Mouse (Mus musculus) liver, postnatal 0 days (tissue): Measurements from ENCODE around the gene Myl4. TPM values are rescaled to one million over a fixed set of nuclear protein-coding genes. Genes with fewer than 3 reads are reported as not detected.
"Not testable (repeated sequence)": the region's sequence is repeated elsewhere in the genome, so short reads cannot be mapped to it uniquely, and the experiment has no call there.

Experiments used
- ATAC-seq: fragments of 200-750 bp; cut with Nextera tagmentation; 2 replicates; pipeline ENCODE4 v1.8.0; 2017; ENCODE audit warnings: mild to moderate bottlenecking, moderate library complexity
- DNase-seq: peaks from one replicate; pipeline ENCODE4 v3.0.0-alpha.2; 2016
- H3K27ac ChIP-seq: fragments of 300-500 bp; sonication (generic); 2 replicates; pipeline ENCODE4 v1.5.1; 2014; ENCODE audit warnings: antibody characterized with exemption, moderate library complexity, mild to moderate bottlenecking, low read depth
- H3K27me3 ChIP-seq: fragments of 300-500 bp; sonication (generic); 2 replicates; pipeline ENCODE4 v1.6.1; 2014; ENCODE audit warnings: low read length, control low read depth, mixed read lengths; ENCODE audit not compliant: insufficient read depth
- H3K36me3 ChIP-seq: fragments of 300-500 bp; sonication (generic); replicated peaks from 2 replicates; pipeline ENCODE4 v1.6.1; 2014; ENCODE audit warnings: mild to moderate bottlenecking, control low read depth, low read length, moderate library complexity, mixed read lengths; ENCODE audit not compliant: insufficient read depth
- H3K4me1 ChIP-seq: fragments of 300-500 bp; sonication (generic); 2 replicates; pipeline ENCODE4 v1.6.1; 2014; ENCODE audit warnings: antibody characterized with exemption, mild to moderate bottlenecking, control low read depth; ENCODE audit not compliant: insufficient read depth
- H3K4me2 ChIP-seq: fragments of 300-500 bp; sonication (generic); 2 replicates; pipeline ENCODE4 v1.6.1; 2014; ENCODE audit warnings: low read depth, mild to moderate bottlenecking, low read length, moderate library complexity, mixed read lengths
- H3K4me3 ChIP-seq: fragments of 300-500 bp; sonication (generic); 2 replicates; pipeline ENCODE4 v1.5.1; 2014; ENCODE audit warnings: low read depth, low read length
- H3K9ac ChIP-seq: fragments of 300-500 bp; sonication (generic); replicated peaks from 2 replicates; pipeline ENCODE4 v1.6.1; 2014; ENCODE audit warnings: mild to moderate bottlenecking, moderate library complexity
- H3K9me3 ChIP-seq: fragments of 300-500 bp; sonication (generic); 2 replicates; pipeline ENCODE4 v1.6.1; 2016; ENCODE audit warnings: mild to moderate bottlenecking, control low read depth, low read length, mixed read lengths
- CTCF ChIP-seq: sonication (generic); IDR thresholded peaks from 2 replicates; pipeline ENCODE4 v1.5.1; 2016; ENCODE audit warnings: antibody characterized with exemption, low read depth
- EP300 ChIP-seq: IDR thresholded peaks from 2 replicates; pipeline ENCODE4 v1.6.1; 2016; ENCODE audit warnings: antibody characterized with exemption, low read depth, mild to moderate bottlenecking
- WGBS: fragments of 180-500 bp; shearing (Covaris S2); extraction: QIAGEN DNeasy Blood & Tissue Kit; methylation state at CpG from one replicate; pipeline ENCODE4 v1.1.7; 2014; ENCODE audit not compliant: insufficient replicate concordance; 5-methylcytosine and 5-hydroxymethylcytosine counted together
- polyA plus RNA-seq: library from polyadenylated mRNA; unstranded; fragments of >200 nt; fragmentation: Nextera tagmentation; extraction: Ambion mirVana; gene quantifications from 2 replicates; pipeline ENCODE4 v1.2.1, GENCODE M21; 2015

Gene Myl4
- polyA plus RNA-seq, 1 experiment from 2014 or later = 8.3 TPM

DNA sequence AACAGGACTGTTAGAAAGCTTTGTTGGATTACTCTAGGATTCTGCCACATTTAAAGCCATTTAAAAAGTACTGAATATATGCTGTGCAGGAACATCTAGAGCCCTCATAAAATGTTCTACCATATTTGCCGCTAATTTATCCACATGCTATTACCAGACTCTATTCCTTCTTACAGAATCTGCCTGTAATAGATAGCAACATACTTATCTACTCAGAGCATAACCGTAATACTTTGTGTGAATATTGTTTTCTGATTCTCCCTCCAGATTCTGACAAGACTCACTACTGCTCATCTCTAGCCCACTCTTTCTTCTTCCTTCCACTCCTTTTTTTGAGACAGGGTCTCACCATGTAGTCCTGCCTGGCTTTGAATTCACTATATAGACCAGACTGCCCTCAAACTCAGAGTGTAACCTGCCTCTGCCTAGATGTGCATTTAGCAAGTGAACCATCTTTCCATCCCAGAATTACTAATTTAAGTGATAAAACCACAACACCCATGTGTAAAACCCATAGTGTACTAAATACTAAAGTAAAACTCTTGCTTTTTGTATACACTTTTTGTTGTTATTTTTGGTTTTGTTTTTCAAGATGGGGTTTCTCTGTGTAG, 12.4 kb upstream of the Myl4 start:
- H3K9ac ChIP-seq = no peak overlapping the region
- no peak overlapping the region for H3K27ac ChIP-seq

GRCm38 (mm10) chr11:104539811-104540210, 10.7 kb upstream of the Myl4 start:
- WGBS = 88% methylated on average over 5 of the region's 5 CpGs
- Histone ChIP-seq H3K4me2 (no peak overlapping the region), H3K4me3 (no peak overlapping the region), H3K9ac (no peak overlapping the region), H3K9me3 (no peaks in the 10 kb centered on the region), H3K4me1 (peaks cover 7% of the 10 kb centered on the region), H3K27me3 (no peaks in the 10 kb centered on the region), H3K27ac (no peak overlapping the region), H3K36me3 (peaks cover 17% of the 10 kb centered on the region)
- DNase-seq = no peak
- TF ChIP-seq CTCF = no peak
- no peak for TF ChIP-seq EP300
- ATAC-seq = no peak

More for the DNA sequence above, 12.4 kb upstream of the Myl4 start:
- 56% methylated on average over 2 of the region's 2 CpGs for WGBS
- ATAC-seq (no peak), DNase-seq (no peak)
- Histone ChIP-seq H3K36me3 (peaks cover 33% of the 10 kb centered on the region), H3K9me3 (no peaks in the 10 kb centered on the region), H3K4me1 (peaks cover 3% of the 10 kb centered on the region), H3K4me3 (no peak overlapping the region), H3K4me2 (no peak overlapping the region), H3K27me3 (no peaks in the 10 kb centered on the region)
- TF ChIP-seq CTCF (no peak), EP300 (peak; percentile 52; the same call in 1 of the 2 replicates)

GRCm38 (mm10) chr11:104543337-104543736, 7.1 kb upstream of the Myl4 start:
- H3K9ac ChIP-seq, ATAC-seq, H3K27me3 ChIP-seq, H3K9me3 ChIP-seq, H3K4me3 ChIP-seq, DNase-seq, H3K4me2 ChIP-seq: not testable (repeated sequence)
- peaks cover 24% of the 10 kb centered on the region for H3K4me1 ChIP-seq
- TF ChIP-seq EP300 = peak; percentile 62
- H3K36me3 ChIP-seq = peaks cover 11% of the 10 kb centered on the region
- H3K27ac ChIP-seq = peak overlapping the region; percentile 22; the same call in 1 of the 2 replicates
- 38% methylated on average over 2 of the region's 2 CpGs for WGBS

DNA sequence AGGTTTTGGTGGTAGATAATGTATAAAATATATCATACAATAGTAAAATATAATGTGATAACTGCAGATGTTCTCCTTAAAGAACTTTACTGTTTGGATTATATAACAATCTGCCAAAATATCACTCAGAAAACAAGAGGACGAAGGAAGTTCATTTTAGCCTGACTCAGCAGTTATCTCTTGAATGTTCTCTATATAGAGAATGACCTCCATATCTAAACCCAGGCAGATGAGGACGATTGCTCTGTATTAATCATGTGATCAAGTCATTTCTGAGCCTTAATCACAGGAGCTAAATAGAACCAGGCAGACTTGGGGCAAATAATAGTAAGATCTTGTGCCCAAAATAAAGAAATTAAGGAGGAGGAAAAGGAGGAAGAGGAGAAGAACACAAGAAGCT, 6.0 kb upstream of the Myl4 start:
- Histone ChIP-seq H3K4me1 (peaks cover 28% of the 10 kb centered on the region), H3K27me3 (no peaks in the 10 kb centered on the region), H3K4me3 (no peak overlapping the region), H3K27ac (peak overlapping the region; percentile 44), H3K36me3 (peaks cover 11% of the 10 kb centered on the region), H3K9me3 (no peaks in the 10 kb centered on the region), H3K4me2 (no peak overlapping the region), H3K9ac (no peak overlapping the region; the same call in 1 of the 2 replicates)
- no peak for TF ChIP-seq EP300
- TF ChIP-seq CTCF = no peak
- DNase-seq = no peak
- WGBS = 45% methylated on average over 2 of the region's 2 CpGs
- no peak for ATAC-seq

- H3K4me1 ChIP-seq = peaks cover 29% of the 10 kb centered on the region
- WGBS = 67% methylated on average over 3 of the region's 3 CpGs
Measured at GRCm38 (mm10) chr11:104547502-104547901, 3.0 kb upstream of the Myl4 start.

DNA sequence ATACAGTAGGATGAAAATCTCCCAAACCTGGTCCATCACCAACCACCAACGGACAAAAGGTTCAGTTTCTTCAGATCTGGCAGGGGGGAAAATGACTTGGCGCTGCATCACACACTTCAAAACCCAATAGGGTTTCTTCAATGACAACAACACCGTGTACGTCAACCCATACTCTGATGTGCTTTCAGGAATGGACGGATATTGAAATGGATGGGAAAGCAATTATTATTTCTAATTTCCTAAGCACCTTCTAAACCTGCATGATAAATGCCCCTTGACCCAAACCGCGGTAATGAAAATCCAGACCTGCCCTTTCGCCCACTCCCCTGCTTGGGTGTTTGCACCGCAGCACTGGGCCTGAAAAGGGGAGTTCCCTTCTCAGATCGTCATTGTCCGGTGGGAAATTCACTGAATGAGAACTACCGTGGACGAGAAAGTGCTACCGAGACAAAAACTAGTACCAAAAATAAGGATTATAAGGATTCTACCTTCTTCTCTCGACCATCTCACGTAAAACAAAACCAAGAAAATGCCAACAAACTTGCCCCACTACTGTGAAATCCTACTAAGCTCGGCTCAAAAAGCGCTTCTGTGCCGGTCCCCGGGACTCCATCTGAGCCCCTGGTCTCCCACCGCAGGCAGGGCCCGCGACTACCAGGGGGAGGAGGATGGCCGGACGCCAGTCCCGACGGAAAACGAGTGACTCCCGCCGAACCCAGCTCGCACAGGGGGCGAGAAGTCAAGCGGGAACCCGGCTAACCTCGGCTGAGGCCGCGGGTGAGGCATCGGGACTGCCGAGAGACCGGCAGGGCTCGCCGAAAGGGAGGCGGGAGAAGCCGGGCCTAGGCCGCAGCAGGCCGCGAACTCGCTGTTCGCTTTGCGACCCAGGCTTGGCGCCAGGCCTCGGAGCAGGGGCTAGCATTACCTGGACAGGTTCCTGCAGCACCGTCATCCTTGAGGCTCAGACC, 741 bp upstream of the Myl4 start:
- peak overlapping the region; percentile 100 for H3K9ac ChIP-seq
- peak overlapping the region; percentile 80 for H3K4me2 ChIP-seq
- H3K36me3 ChIP-seq = peaks cover 8% of the 10 kb centered on the region
- peak overlapping the region; percentile 99 for H3K27ac ChIP-seq
- H3K4me3 ChIP-seq = peak overlapping the region; percentile 97
- no peaks in the 10 kb centered on the region for H3K27me3 ChIP-seq
- H3K4me1 ChIP-seq = peaks cover 27% of the 10 kb centered on the region
- TF ChIP-seq CTCF = no peak
- TF ChIP-seq EP300 = no peak; the same call in 1 of the 2 replicates
- H3K9me3 ChIP-seq = no peaks in the 10 kb centered on the region
- under 1% methylated on average over 53 of the region's 53 CpGs for WGBS
- DNase-seq (peak; percentile 83), ATAC-seq (peak; percentile 78)

More at GRCm38 (mm10) chr11:104547502-104547901, 3.0 kb upstream of the Myl4 start:
- H3K27me3 ChIP-seq = no peaks in the 10 kb centered on the region
- H3K4me2 ChIP-seq = no peak overlapping the region
- no peak overlapping the region for H3K4me3 ChIP-seq
- peaks cover 8% of the 10 kb centered on the region for H3K36me3 ChIP-seq
- H3K27ac ChIP-seq = no peak overlapping the region
- no peak overlapping the region for H3K9ac ChIP-seq
- DNase-seq (no peak), ATAC-seq (no peak)
- TF ChIP-seq CTCF (no peak), EP300 (no peak)
- H3K9me3 ChIP-seq = no peaks in the 10 kb centered on the region
